Mouse (Mus musculus): ENCODE data around the gene Thtpa.

The Thtpa gene

GRCm38 (mm10) chr14:55077481-55078365 is 16.9 kb upstream of the Thtpa start:
- intact Hi-C loops (cut with DNase I) = no loop called here

- intact Hi-C loops (cut with DNase I) = no loop called here
Observed at GRCm38 (mm10) chr14:55078366-55078989, 16.1 kb upstream of the Thtpa start.

- intact Hi-C loops (cut with DNase I) = loop anchor here (1.0 kb wide), 1 partner anchor 55 kb away; no protein-coding TSS in a partner anchor
Observed at GRCm38 (mm10) chr14:55079214-55079970, 15.2 kb upstream of the Thtpa start.

- intact Hi-C loops (cut with DNase I) = no loop called here
Observed at GRCm38 (mm10) chr14:55081105-55081504, 13.5 kb upstream of the Thtpa start.

- intact Hi-C loops (cut with DNase I) = no loop called here
Observed at GRCm38 (mm10) chr14:55083481-55083880, 11.1 kb upstream of the Thtpa start.

- intact Hi-C loops (cut with DNase I) = no loop called here
Observed at GRCm38 (mm10) chr14:55085324-55086008, 9.1 kb upstream of the Thtpa start.

- intact Hi-C loops (cut with DNase I) = no loop called here
Observed at GRCm38 (mm10) chr14:55086009-55086514, 8.5 kb upstream of the Thtpa start.

GRCm38 (mm10) chr14:55089199-55089947 is 5.2 kb upstream of the Thtpa start:
- intact Hi-C loops (cut with DNase I) = no loop called here

GRCm38 (mm10) chr14:55091209-55091865 is 3.2 kb upstream of the Thtpa start:
- intact Hi-C loops (cut with DNase I) = loop anchor here (10.0 kb wide), 1 partner anchor 197 kb away; the partner anchor contains the start of gene Pabpn1

- intact Hi-C loops (cut with DNase I) = loop anchor here (10.0 kb wide), 1 partner anchor 197 kb away; the partner anchor contains the start of gene Pabpn1
Observed at GRCm38 (mm10) chr14:55092011-55092577, 2.5 kb upstream of the Thtpa start, which contains the start of gene Zfhx2. TSS of gene Zfhx2 (minus strand) at chr14:55092324.

- intact Hi-C loops (cut with DNase I) = loop anchor here (10.0 kb wide), 1 partner anchor 199 kb away; the partner anchor contains the start of gene Pabpn1
Observed at GRCm38 (mm10) chr14:55093927-55094326, 657 bp upstream of the Thtpa start.

- intact Hi-C loops (cut with DNase I) = loop anchor here (10.0 kb wide), 1 partner anchor 200 kb away; the partner anchor contains the start of gene Pabpn1
Observed at GRCm38 (mm10) chr14:55095263-55095662, 679 bp downstream of the Thtpa start.

- intact Hi-C loops (cut with DNase I) = loop anchor here (10.0 kb wide), 1 partner anchor 201 kb away; the partner anchor contains the start of gene Pabpn1
Observed at GRCm38 (mm10) chr14:55095671-55096070, 1.1 kb downstream of the Thtpa start.

- intact Hi-C loops (cut with DNase I) = loop anchor here (10.0 kb wide), 1 partner anchor 202 kb away; the partner anchor contains the start of gene Pabpn1
Observed at GRCm38 (mm10) chr14:55096573-55097087, 2.0 kb downstream of the Thtpa start.

GRCm38 (mm10) chr14:55097646-55098045 is 3.1 kb downstream of the Thtpa start:
- intact Hi-C loops (cut with DNase I) = loop anchor here (10.0 kb wide), 1 partner anchor 203 kb away; the partner anchor contains the start of gene Pabpn1

- intact Hi-C loops (cut with DNase I) = loop anchor here (10.0 kb wide), 1 partner anchor 203 kb away; the partner anchor contains the start of gene Pabpn1
Observed at GRCm38 (mm10) chr14:55098067-55098466, 3.5 kb downstream of the Thtpa start.

- intact Hi-C loops (cut with DNase I) = no loop called here
Observed at GRCm38 (mm10) chr14:55101592-55101991, 7.0 kb downstream of the Thtpa start.

- intact Hi-C loops (cut with DNase I) = loop anchor here (2.0 kb wide), 1 partner anchor 80 kb away; no protein-coding TSS in a partner anchor
Observed at GRCm38 (mm10) chr14:55102253-55102785, 7.7 kb downstream of the Thtpa start.

Data from adrenal gland (tissue).